Mouse (Mus musculus): Measurements from ENCODE around the gene Pabpn1.
"Not testable (repeated sequence)": the region's sequence is repeated elsewhere in the genome, so short reads cannot be mapped to it uniquely, and the experiment has no call there.

Gene Pabpn1

GRCm38 (mm10) chr14:54936831-54937160 is 44.5 kb downstream of the Pabpn1 start:
- no peak for DNase-seq (ENCODE audit: low spot score in 2 of 2)

DNA sequence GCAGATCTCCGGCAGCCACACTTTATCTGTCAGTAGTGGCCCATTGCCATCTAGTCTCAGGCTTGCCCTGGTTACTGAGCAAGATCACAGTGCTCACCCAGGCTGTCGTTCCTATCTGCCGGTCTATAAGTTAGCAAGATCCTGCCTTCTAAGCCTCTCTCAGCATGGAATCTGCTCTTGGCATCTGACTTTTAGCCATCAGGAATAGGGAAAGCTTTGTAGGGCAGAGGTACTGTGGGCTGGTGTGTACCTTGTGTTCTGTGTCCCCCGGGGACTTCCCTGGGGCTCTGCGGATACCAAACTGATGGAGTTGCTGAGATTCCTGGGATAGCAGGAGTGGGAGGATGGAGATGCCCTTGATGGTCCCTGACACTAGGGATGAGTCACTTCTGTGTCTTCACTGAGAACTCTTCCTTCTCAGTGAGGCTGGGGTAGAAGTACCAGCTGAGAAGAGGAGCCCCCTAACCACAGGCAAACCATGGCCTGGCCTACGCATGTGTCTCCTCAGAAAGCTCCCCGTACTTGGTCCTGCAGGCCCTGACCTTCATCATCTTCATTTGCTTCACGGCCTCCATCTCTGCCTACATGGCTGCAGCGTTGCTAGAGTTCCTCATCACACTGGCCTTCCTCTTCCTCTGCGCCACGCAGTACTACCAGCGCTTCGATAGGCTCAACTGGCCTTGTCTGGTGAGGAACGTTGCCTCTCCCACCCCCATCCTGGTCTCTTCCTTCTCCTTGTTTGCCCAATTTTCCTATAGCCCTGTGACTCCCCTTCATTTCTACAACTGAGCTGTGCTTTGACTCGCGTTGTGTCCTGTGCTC is 45.3 kb downstream of the Pabpn1 start:
- no peak for DNase-seq (ENCODE audit: low spot score in 2 of 2)

DNA sequence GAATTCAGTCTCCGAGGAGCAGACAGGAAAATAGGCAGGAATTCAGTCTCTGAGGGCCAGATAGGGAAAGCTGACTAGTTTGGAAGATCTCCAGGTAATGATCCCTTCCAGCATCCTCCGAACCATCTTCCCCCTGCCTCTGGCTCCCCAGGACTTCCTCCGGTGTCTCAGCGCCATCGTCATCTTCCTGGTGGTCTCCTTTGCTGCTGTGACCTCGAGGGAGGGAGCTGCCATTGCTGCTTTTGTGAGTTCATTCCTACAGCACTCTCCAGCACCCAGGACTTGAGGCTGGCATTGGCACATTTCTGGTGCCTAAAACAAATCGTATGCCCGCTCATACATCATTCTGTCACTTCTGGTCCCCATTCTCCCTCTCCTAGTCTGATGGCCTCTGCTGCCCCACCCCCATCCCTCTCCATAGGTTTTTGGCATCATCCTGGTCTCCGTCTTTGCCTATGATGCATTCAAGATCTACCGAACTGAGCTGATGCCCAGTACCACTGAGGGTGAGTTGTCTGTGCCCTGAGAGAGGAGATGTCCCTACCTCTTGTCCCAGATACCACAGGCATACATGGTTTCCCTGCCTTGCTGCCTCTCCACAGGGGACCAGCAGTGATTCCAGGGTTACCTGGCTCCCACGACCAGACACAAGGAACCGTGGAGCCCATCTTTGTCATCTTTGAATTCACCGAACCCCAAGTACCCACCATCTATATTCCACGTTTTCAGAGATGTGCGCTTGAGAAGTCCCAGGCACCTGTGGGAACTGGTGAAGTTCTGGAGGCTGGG is 46.3 kb downstream of the Pabpn1 start:
- DNase-seq (ENCODE audit: low spot score in 2 of 2) = no peak

DNA sequence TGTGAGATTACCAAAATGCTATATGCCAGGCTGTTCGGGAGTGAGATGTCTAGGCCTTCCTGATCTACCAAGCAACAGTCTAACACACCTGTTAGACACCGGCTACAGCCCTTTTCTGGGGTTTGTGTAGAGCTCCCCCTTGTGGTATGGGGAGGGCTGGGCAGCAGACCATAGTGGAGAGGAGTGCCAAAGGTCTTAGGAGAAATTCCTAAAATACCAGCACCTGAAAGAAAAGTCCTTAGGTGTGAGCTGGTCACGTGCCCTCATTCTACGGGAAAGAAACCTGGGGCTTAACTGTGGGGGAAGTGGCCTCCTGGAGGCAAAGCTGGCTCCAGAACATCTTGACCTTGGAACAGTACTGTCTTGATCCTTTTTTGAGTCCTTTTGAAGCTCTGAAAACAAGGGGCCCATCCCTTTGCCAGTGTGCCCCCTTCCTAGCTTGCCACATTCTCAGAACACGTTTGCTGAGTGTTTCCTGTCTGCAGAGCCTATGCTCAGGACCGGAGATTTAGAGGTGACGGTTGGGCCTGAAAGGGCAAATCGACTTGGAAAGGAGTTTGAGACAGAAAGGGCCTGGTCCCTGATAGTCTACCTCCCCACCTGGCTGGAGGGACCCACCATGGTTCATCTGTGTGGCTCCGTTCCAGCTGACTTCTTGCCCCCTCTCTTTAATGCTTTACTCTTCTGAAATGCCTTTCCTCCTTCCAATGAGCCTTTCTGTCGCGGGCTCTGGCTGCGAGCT is 47.3 kb downstream of the Pabpn1 start:
- peak in 1 of 2 experiments; percentile 43 for DNase-seq (ENCODE audit: low spot score in 2 of 2)

GRCm38 (mm10) chr14:54940176-54940530 is 47.9 kb downstream of the Pabpn1 start:
- DNase-seq (ENCODE audit: low spot score in 2 of 2) = no peak

DNA sequence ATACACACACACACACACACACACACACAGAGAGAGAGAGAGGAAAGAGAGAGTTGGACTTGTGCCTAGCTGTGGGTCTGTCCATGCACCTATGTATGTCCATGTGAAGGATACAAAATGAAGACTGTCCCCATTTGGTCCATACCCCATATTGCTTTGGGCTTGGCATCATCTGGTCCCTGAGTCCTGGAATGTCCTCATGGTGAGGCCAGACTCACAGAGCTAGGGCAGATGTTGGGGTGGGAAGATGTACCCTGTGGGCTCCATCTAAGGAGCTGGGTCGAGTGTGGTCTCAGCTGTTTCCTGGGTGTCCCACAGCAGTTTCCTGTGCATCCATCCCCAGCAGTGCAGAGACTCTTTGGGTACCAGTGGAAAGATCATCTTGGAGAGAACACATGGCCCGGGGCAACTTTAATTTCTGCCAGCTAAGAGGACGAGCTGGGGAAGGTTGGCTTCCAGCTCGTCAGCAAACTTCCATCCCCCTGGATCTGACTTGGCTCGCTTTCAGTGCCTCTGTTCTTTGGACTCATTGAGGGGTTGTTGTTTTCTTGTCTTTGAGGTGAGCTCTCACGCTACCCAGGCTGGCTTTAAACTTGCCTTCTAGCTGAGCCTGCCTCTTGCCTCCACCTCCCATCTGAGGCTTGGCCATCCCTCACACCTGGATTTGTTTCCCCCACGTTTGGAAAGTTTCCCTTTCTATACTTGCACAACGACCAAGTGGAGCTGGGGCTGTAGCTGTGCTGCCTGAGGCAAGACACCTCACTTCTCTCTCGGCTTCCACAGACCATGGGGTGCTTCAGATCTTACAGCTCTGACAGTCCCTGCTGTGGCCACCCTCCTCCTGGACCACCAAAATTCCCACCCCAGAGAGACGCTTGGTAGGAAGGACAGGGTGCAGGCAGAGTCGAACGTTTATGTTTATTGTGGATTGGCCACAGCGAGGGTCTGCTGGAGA is 49.0 kb downstream of the Pabpn1 start:
- DNase-seq (ENCODE audit: low spot score in 2 of 2) = no peak

DNA sequence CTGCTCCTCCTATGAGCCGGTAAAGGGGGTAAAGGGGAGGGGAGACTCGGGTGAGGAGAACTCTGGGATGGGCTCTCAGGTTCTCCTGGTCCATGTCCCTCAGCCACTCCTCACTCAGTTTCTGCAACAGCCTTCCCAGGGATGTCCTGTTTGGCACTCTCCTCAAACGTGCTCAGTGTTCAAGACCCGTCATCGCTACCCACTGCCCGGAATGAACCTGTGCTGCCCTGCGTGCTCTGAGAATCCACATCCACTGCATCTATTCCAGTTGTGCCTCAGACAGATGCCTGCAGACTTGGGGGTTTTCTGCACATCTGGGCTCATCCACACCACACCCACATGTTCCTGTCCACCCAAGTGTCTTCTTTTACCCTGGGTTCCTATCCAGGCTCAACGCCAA is 50.2 kb downstream of the Pabpn1 start:
- no peak for DNase-seq (ENCODE audit: low spot score in 2 of 2)

- DNase-seq (ENCODE audit: low spot score in 2 of 2) = no peak
These were observed 51.7 kb downstream of the Pabpn1 start for GRCm38 (mm10) chr14:54943971-54944370.

DNA sequence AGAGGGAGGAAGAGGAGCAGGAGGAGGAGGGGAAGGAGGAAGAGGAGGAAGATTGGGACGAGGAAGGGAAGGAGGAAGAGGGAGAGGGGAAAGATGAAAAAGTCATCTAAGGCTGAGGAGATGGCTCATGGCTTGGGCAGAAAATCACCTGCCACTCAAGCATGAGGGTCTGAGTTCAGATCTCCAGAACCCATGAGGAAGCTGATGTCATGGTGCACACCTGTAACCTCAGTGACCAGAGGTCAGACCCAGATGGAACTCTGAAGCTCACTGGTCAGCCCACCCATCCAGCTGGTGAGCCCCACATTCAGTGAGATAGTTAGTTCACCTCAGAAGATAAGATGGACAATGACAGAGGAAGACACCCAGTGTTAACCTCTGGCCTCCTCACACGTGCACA is 52.6 kb downstream of the Pabpn1 start:
- no peak for DNase-seq (ENCODE audit: low spot score in 2 of 2)

DNA sequence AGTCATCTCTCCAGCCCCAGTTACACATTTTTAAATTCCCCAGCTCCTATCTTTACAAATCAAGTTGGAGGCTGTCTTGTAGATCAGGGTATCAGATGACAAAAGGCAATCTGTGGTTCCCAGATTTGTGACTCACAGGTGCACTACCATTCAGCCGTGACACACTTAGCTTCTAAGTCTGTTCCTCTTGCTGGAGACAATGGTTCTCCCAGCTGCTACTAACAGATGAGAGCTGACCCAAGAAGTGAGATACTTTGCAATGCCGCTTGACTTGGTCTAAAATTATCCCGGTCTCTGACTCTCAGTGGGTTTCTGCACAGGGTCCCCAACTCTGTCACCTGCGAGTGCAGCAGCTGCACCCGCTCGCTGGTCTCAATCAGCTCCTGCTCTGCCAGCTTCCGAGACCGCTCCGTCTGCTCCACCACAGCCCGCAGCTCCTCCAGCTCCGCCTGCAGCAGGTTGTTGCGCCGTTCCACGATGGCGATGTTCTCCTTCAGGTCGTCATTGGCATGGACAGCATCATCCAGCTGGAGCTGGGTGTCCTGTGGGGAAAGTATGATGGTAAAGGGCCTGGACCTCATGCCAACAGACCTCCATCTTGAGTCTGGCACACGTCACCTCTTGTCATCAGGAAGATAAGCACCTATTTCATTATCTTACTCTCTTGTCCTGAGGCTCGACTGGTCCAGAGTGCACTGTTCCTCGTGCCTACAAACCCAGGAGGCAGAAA is 53.8 kb downstream of the Pabpn1 start:
- no peak for DNase-seq (ENCODE audit: low spot score in 2 of 2)

DNA sequence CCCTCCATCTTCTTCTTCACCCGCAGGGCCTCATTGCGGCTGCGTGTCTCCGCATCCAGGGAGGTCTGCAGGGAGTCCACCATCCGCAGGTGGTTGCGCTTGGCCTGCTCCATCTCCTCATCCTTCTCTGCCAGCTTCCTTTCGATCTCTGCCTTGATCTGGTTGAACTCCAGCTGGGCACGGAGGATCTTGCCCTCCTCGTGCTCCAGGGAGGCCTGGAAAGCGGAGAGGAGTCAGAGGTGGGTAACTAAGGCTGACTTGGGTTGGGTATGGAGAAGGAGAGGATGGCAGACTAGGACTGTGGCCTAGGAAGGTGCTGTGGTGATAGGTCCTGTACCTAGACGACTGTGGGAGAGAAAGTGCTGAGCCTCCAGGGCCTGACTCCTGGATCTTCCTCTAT is 54.7 kb downstream of the Pabpn1 start:
- not testable (repeated sequence) for DNase-seq (ENCODE audit: low spot score in 2 of 2)

All from spleen, postnatal 14 days (tissue).